Mouse (Mus musculus) cortical plate, adult 2 months (tissue): ENCODE results near the gene Gabrd. TPM values are rescaled to one million over a fixed set of nuclear protein-coding genes. Genes with fewer than 3 reads are reported as not detected.

ENCODE experiments used
- H3K27ac ChIP-seq: fragments of 200-500 bp; 2 replicates; pipeline ENCODE4 v1.5.1; 2012; ENCODE audit warnings: low read length, control low read depth, inconsistent platforms; ENCODE audit not compliant: insufficient read depth
- H3K4me1 ChIP-seq: fragments of 200-500 bp; 2 replicates; pipeline ENCODE4 v1.6.1; 2011; ENCODE audit warnings: low read length; ENCODE audit not compliant: control insufficient read depth, insufficient read depth
- H3K4me3 ChIP-seq: fragments of 200-500 bp; 2 replicates; pipeline ENCODE4 v1.5.1; 2011; ENCODE audit warnings: mild to moderate bottlenecking, low read length, control low read depth; ENCODE audit not compliant: insufficient read depth
- CTCF ChIP-seq: fragments of 200-500 bp; IDR thresholded peaks from 2 replicates; pipeline ENCODE4 v1.5.1; 2011; ENCODE audit warnings: mild to moderate bottlenecking, control low read depth, low read length; ENCODE audit not compliant: insufficient read depth; ENCODE audit errors: extremely low read depth
- POLR2A ChIP-seq: fragments of 200-500 bp; IDR thresholded peaks from 2 replicates; pipeline ENCODE4 v1.6.1; 2011; ENCODE audit warnings: mild to moderate bottlenecking, low read length, control low read depth; ENCODE audit not compliant: insufficient read depth; ENCODE audit errors: extremely low read depth
- polyA plus RNA-seq: library from polyadenylated mRNA; depleted of rRNA; stranded (reverse); fragments of >200 nt; gene quantifications from 2 replicates; pipeline ENCODE4 v1.2.3, GENCODE M21; 2012; rRNA removed

The Gabrd gene
- polyA plus RNA-seq, 1 experiment = 141 TPM

DNA sequence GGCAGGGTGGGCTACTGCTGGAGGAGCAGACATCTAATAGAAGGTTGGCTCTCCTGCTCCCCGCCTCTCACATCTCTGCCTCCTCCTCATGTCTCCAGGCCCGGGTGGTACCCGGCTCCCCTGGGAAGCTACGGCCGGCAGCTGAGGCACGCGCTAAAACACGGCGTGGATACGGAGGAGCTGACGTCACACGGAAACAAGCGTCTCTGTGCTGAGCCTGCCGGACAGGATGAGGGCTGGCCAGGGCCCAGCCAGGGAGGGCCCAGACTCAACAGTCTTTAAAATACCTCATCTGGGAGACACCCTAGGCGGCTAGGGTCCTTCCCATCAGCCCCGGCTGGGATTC, 52.3 kb downstream of the Gabrd start:
- Histone ChIP-seq H3K27ac (peak overlapping the region; percentile 86), H3K4me1 (peaks cover 8% of the 10 kb centered on the region), H3K4me3 (peak overlapping the region; percentile 91)
- no peak for TF ChIP-seq CTCF
- TF ChIP-seq POLR2A = peak; percentile 84

DNA sequence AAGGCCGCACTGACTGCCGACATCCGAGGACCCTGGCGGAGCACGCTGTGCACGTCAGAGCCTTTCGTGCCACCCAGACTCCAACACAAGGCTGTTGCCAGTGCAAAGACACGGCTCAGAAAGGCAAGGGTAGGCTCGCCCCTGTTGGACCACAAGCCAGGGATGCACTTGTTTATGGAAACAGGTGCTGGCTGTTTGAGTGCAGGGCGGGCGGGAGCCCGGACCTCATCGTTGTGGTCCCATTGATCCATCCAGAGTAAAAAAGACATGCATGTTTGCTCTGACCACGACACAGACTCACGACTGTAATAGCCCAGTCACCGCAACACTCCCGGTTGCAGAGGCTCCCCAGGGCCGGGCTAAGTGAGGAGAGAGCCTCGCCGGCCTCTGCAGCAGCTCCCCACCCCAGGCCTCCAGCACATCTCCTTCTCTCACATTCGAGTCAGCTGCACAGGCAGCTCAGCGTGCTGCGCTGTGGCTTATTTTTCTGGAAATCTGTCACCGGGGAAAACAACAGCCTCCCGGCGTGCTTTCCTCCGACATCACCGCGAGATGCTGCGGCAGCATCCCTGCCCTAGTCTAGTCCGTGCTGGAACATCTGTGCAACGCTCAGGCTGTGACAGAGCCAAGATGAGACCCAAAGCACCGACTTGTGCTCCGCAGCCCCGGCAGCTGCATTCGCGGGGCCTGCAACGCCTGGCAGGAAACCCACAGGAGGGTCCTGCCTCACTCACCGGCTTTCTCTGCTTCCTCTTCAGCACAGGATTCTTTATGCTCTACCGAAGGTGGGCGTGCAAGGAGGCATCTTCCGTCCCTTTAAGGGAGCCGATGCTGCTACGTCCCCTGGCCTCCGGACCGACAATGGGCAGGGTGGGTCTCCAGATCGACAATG, 53.0 kb downstream of the Gabrd start:
- Histone ChIP-seq H3K4me1 (peaks cover 11% of the 10 kb centered on the region), H3K27ac (peak overlapping the region; percentile 86), H3K4me3 (peak overlapping the region; percentile 91)
- TF ChIP-seq POLR2A (peak; percentile 63; the same call in 1 of the 2 replicates), CTCF (no peak)

DNA sequence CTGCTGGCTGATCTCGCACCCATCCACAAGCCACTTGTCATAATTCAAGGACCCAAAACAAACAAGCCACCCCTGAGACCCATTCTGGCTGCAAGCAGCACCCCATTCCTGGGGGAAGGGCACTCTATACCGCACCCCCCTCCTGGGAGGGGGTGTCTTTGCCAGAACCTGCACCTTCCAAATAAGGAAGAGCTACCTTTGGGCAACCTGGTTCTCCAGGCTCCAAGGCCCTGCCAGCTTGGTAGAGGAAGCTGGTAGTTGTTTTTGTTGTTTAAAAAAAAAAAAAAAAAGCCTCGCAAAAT, 53.7 kb downstream of the Gabrd start:
- peak overlapping the region; percentile 91 for H3K4me3 ChIP-seq
- H3K4me1 ChIP-seq = peaks cover 11% of the 10 kb centered on the region
- TF ChIP-seq POLR2A = no peak
- TF ChIP-seq CTCF = no peak; the same call in 1 of the 2 replicates
- peak overlapping the region; percentile 86 for H3K27ac ChIP-seq

DNA sequence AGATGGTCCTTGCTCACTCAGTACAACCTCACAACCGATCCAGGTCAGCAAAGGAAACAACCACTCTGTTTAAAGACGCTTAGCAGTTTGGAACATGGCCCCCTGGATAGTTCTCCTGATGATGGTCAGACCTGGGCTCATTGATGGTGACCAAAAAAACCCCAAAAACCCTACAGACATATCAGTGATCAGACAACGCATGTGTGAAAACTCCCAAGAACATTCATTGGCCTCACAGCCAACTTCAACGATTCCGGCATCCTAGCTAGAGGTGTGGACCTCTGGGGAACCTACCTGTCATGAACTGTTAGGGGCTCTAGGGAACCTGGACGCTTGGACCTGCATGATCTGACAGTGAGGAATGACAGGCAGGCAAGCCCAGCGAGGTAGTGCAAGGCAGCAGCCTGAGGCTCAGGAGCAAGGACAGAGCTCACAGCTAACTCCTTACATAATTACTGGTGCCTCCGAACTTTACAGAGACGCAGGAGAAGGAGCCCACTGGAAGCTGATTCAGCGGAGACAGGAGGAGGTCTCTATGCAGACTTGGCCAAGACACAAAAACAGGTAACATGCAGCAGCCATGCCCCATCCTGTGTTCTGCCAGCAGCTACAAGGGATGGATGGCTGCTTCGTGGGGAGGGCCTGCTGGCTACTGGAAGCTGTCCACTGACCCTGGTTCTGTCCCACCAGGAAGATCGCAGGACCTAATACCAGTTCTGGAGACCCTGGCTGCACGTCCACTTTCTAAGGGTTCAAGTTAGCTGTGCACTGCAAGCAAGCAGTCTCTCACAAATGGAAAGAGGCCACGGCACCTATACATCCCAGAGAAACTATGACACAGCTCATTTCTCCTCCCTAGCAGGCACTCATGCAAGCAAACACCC, 54.3 kb downstream of the Gabrd start:
- TF ChIP-seq CTCF = 0 out of 2 replicates have a peak, but pooled peaks have one; percentile 2
- no peak for TF ChIP-seq POLR2A

DNA sequence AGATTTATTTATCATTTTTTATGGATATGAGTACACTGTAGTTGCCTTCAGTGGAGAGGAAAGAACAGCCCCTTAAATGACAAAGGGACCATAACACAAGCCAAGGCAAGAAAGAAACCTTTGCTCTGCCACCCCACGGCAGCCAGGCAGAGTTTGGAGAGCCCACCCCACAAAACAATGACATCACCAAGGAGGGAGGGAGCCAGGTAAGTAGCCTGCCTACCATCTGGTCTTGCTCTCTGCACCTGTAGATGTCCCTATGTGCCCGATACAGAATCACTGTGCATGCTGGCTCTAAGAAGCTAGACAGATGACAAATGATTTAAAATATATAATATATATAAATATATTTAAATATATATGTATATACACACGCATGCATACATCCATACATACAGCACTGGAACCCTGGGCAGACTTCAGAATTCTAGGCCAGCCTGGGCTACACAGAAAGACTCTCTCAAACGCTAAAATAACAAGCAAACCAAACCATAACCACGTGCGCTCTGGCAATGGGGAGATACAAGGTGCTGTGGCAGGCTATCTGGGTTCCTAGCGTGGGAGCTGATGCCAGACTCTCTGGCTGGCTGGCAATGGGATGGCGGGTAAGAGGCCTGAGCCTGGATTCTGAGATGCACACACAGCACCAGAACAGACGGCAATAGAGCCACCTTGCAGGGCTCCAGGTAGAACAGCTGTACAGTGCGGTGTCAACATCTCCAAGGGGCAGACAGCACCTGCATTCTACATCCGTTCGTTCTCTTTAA, 61.4 kb downstream of the Gabrd start:
- H3K4me3 ChIP-seq = no peak overlapping the region
- peaks cover 11% of the 10 kb centered on the region for H3K4me1 ChIP-seq
- TF ChIP-seq CTCF (no peak), POLR2A (no peak)
- H3K27ac ChIP-seq = no peak overlapping the region

More for the DNA sequence above, 54.3 kb downstream of the Gabrd start:
- Histone ChIP-seq H3K4me3 (peak overlapping the region; percentile 91), H3K4me1 (peaks cover 11% of the 10 kb centered on the region), H3K27ac (peak overlapping the region; percentile 86)

Other genes with a start within 250 kb of the Gabrd start
- gene Ski, start 175.5 kb downstream of the Gabrd start, polyA plus RNA-seq = 69.0 and 70.3 TPM in 2 replicates
- 36.5 and 37.5 TPM in 2 replicates for gene Faap20, start 148.3 kb downstream of the Gabrd start, polyA plus RNA-seq
- 295 and 315 TPM in 2 replicates for gene Prkcz, start 36.8 kb downstream of the Gabrd start, polyA plus RNA-seq
- 20.4 and 21.9 TPM in 2 replicates for gene Cfap74, start 11.1 kb upstream of the Gabrd start, polyA plus RNA-seq
- gene Tmem52, start 71.0 kb upstream of the Gabrd start, polyA plus RNA-seq = 2.1 and 2.7 TPM in 2 replicates
- 725 and 733 TPM in 2 replicates for gene Gnb1, start 93.2 kb upstream of the Gabrd start, polyA plus RNA-seq
- 66.9 and 70.1 TPM in 2 replicates for gene Nadk, start 164.3 kb upstream of the Gabrd start, polyA plus RNA-seq
- 16.8 and 18.1 TPM in 2 replicates for gene Slc35e2, start 203.3 kb upstream of the Gabrd start, polyA plus RNA-seq
- gene Cdk11b, start 226.7 kb upstream of the Gabrd start, polyA plus RNA-seq = 48.0 and 48.2 TPM in 2 replicates
- not detected in 2 replicates for gene Gm10563, start 247.3 kb upstream of the Gabrd start, polyA plus RNA-seq